Mouse (Mus musculus): ENCODE results near the gene Cnnm4.

GRCm38 (mm10) chr1:36473211-36473780 lies 1.9 kb downstream of the Cnnm4 start:
- TF ChIP-seq POLR2A (IDR thresholded peaks at IDR 0.05; ENCODE audit: insufficient read depth, low read depth, low read length) (no peak), CTCF (IDR thresholded peaks at IDR 0.05; ENCODE audit: insufficient read depth, low read depth, low read length) (no peak)

Measured in olfactory bulb, adult 2 months (tissue).